Mouse (Mus musculus) hindbrain, embryonic 13.5 days (tissue): ENCODE results near the gene Ube2q2. TPM values are rescaled to one million over a fixed set of nuclear protein-coding genes. Genes with fewer than 3 reads are reported as not detected.
A peak's percentile ranks its signal among the peaks of the same experiment; 100 is the strongest.

ENCODE experiments used
- ATAC-seq: fragments of 200-750 bp; cut with Nextera tagmentation; 2 replicates; pipeline ENCODE4 v1.8.0; 2017; ENCODE audit warnings: moderate TSS enrichment; ENCODE audit not compliant: low FRiP score
- H3K27ac ChIP-seq: fragments of 300-500 bp; sonication (generic); 2 replicates; pipeline ENCODE4 v1.5.1; 2015; ENCODE audit warnings: inconsistent platforms, mild to moderate bottlenecking, moderate library complexity
- H3K27me3 ChIP-seq: fragments of 300-500 bp; sonication (generic); 2 replicates; pipeline ENCODE4 v1.6.1; 2015; ENCODE audit warnings: mild to moderate bottlenecking, inconsistent platforms
- H3K36me3 ChIP-seq: fragments of 300-500 bp; sonication (generic); 2 replicates; pipeline ENCODE4 v1.6.1; 2015; ENCODE audit warnings: mild to moderate bottlenecking, inconsistent platforms
- H3K4me1 ChIP-seq: fragments of 300-500 bp; sonication (generic); replicated peaks from 2 replicates; pipeline ENCODE4 v1.6.1; 2015; ENCODE audit warnings: inconsistent platforms
- H3K4me2 ChIP-seq: fragments of 300-500 bp; sonication (generic); 2 replicates; pipeline ENCODE4 v1.6.1; 2015; ENCODE audit warnings: inconsistent platforms, mild to moderate bottlenecking, moderate library complexity
- H3K4me3 ChIP-seq: fragments of 300-500 bp; sonication (generic); 2 replicates; pipeline ENCODE4 v1.5.1; 2015; ENCODE audit warnings: mild to moderate bottlenecking, inconsistent platforms
- H3K9ac ChIP-seq: fragments of 300-500 bp; sonication (generic); 2 replicates; pipeline ENCODE4 v1.6.1; 2015; ENCODE audit warnings: mild to moderate bottlenecking, inconsistent platforms
- H3K9me3 ChIP-seq: fragments of 300-500 bp; sonication (generic); 2 replicates; pipeline ENCODE4 v1.6.1; 2016; ENCODE audit warnings: inconsistent platforms
- WGBS: fragments of 180-500 bp; shearing (Covaris S2); methylation state at CpG from one replicate; pipeline ENCODE4 v1.1.7; 2015; 5-methylcytosine and 5-hydroxymethylcytosine counted together
- polyA plus RNA-seq: library from polyadenylated mRNA; unstranded; fragments of >200 nt; fragmentation: Nextera tagmentation; extraction: Ambion mirVana; gene quantifications from 2 replicates; pipeline ENCODE4 v1.2.1, GENCODE M21; 2015

The Ube2q2 gene
- polyA plus RNA-seq, 1 experiment from 2014 or later: 42.3 TPM

DNA sequence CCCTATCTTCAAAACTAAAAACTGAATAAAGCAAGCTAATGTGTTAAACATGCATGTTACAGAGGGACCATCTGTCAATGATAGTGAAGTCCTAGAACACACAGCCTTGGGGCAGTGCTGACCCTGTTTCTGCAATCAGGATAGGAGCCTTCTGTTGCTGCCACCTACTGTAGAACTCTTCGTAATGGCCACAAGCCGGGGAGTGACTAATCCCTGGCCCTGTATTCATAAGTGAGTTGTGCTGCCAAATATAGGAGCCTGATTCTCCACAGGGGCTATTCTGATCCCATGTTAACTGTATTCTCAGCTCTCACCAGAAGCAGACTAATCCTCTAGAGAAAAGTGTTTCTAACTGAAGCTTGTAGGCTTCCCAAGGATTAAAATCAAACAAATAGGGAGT lies 50.7 kb downstream of the Ube2q2 start:
- 75% methylated on average over 2 of the region's 2 CpGs for WGBS
- H3K9ac ChIP-seq: no peak overlapping the region
- no peaks in the 10 kb centered on the region for H3K4me1 ChIP-seq
- H3K27me3 ChIP-seq: no peaks in the 10 kb centered on the region
- H3K36me3 ChIP-seq: peaks cover 26% of the 10 kb centered on the region
- ATAC-seq: no peak
- no peak overlapping the region for H3K4me3 ChIP-seq
- no peak overlapping the region for H3K4me2 ChIP-seq
- H3K9me3 ChIP-seq: no peaks in the 10 kb centered on the region
- H3K27ac ChIP-seq: no peak overlapping the region

- peak overlapping the region; percentile 95 for H3K9ac ChIP-seq
- H3K27me3 ChIP-seq: no peaks in the 10 kb centered on the region
- peaks cover 15% of the 10 kb centered on the region for H3K36me3 ChIP-seq
- H3K4me1 ChIP-seq: peaks cover 31% of the 10 kb centered on the region
- ATAC-seq: peak; percentile 67
- peak overlapping the region; percentile 78 for H3K4me2 ChIP-seq
- 0% methylated on average over 2 of the region's 2 CpGs for WGBS
- peak overlapping the region; percentile 85 for H3K4me3 ChIP-seq
- H3K27ac ChIP-seq: peak overlapping the region; percentile 95
- H3K9me3 ChIP-seq: no peaks in the 10 kb centered on the region
Measured at GRCm38 (mm10) chr9:55208458-55208789, 59.8 kb downstream of the Ube2q2 start.

DNA sequence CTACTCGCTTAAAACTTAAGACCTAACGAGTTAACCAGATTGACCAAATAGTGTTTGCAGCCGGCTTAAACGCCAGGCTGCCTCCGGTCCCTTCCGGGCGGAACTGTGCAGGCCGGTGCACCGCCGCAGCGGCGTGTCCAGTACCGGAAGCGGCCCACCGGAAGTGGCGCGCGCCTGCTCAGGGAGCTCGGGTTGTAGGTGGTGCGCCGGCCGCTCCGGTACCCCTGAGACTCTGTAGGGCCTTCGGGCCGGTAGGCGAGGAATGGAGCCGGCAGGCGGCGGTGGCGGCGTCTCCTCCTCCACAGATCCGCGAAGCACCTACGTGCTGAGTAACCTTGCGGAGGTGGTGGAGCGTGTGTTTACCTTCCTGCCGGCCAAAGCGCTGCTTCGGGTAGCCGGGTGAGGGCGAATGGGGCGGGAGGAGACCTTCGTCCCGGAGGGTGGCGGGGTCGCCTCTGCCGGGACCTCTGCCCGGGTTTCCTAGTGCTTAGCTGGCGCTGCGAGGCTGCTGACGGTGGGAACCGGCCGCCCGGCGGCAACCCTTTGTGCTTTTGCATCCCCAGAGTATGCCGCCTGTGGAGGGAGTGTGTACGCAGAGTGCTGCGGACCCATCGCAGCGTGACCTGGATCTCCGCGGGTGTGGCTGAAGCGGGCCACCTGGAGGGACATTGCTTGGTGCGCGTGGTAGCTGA lies 60.3 kb downstream of the Ube2q2 start, which contains the start of gene Fbxo22:
Gene Fbxo22, plus strand, starts transcription at position 136 of the 692 bp plus-strand sequence.
- no peaks in the 10 kb centered on the region for H3K27me3 ChIP-seq
- H3K9ac ChIP-seq: peak within 1 kb of the TSS; percentile 95
- peak within 1 kb of the TSS; percentile 85 for H3K4me3 ChIP-seq
- H3K36me3 ChIP-seq: peaks cover 17% of the 10 kb centered on the region
- peak within 1 kb of the TSS; percentile 95 for H3K27ac ChIP-seq
- peaks cover 31% of the 10 kb centered on the region for H3K4me1 ChIP-seq
- peak; percentile 99 for ATAC-seq
- H3K4me2 ChIP-seq: peak within 1 kb of the TSS; percentile 78
- no peaks in the 10 kb centered on the region for H3K9me3 ChIP-seq
- under 1% methylated on average over 65 of the region's 65 CpGs for WGBS

DNA sequence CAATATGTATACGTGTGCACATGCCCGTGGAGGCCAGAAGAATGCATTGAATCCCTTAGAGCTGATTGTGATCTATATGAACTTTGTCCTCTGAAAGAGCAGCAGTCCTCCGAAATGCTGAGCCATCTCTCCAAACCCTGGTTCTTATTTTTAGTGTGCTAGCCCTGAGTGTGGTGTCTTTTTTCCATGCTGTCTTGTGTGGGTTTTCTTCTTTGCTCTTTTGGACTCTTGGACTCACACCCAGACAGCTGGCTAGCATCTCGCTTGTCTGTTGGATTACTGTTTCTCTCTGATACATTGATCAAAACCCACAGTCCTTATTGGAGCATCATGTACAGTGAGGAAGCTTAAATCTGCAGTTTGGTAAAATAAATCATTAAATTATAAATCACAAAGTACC lies 63.0 kb downstream of the Ube2q2 start:
- no peak for ATAC-seq
- 92% methylated on average over 4 of the region's 4 CpGs for WGBS
- 0 out of 2 replicates have a peak overlapping the region, but pooled peaks have one; percentile 6 for H3K4me2 ChIP-seq
- 0 out of 2 replicates have a peak overlapping the region, but pooled peaks have one; percentile 5 for H3K9ac ChIP-seq
- H3K27ac ChIP-seq: no peak overlapping the region
- H3K4me1 ChIP-seq: peaks cover 31% of the 10 kb centered on the region
- no peaks in the 10 kb centered on the region for H3K9me3 ChIP-seq
- peaks cover 34% of the 10 kb centered on the region for H3K36me3 ChIP-seq
- H3K4me3 ChIP-seq: no peak overlapping the region
- H3K27me3 ChIP-seq: no peaks in the 10 kb centered on the region

DNA sequence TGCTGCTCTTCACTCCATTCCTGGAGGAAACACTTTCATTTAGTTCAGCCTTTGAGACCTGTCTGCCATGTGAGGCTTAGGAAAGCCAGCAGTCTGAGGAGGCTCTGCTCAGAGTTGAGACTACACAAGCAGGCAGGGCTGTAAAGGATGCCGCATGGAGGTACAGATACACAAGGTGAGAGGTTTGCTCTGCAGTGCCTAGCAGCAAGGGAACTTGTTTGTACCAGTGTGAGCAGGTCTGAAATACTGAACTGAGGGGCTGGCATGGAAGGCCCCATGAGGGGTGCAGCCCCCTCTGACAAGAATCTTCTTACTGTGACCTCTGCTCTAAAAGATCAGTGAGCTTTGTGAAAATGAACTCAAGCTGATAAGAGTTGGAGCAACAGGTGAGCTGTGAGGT lies 64.7 kb downstream of the Ube2q2 start:
- ATAC-seq: no peak
- WGBS: 100% methylated on average over 1 of the region's 1 CpGs
- Histone ChIP-seq H3K9ac (no peak overlapping the region), H3K4me2 (no peak overlapping the region), H3K36me3 (peaks cover 52% of the 10 kb centered on the region), H3K4me3 (no peak overlapping the region), H3K9me3 (no peaks in the 10 kb centered on the region), H3K27ac (no peak overlapping the region), H3K4me1 (peaks cover 25% of the 10 kb centered on the region), H3K27me3 (no peaks in the 10 kb centered on the region)

GRCm38 (mm10) chr9:55215056-55215455 lies 66.4 kb downstream of the Ube2q2 start:
- no peak overlapping the region for H3K4me3 ChIP-seq
- H3K27me3 ChIP-seq: no peaks in the 10 kb centered on the region
- no peak overlapping the region for H3K4me2 ChIP-seq
- no peak for ATAC-seq
- no peak overlapping the region for H3K9ac ChIP-seq
- peaks cover 67% of the 10 kb centered on the region for H3K36me3 ChIP-seq
- H3K27ac ChIP-seq: no peak overlapping the region
- H3K4me1 ChIP-seq: peaks cover 16% of the 10 kb centered on the region
- 94% methylated on average over 3 of the region's 3 CpGs for WGBS
- no peaks in the 10 kb centered on the region for H3K9me3 ChIP-seq

DNA sequence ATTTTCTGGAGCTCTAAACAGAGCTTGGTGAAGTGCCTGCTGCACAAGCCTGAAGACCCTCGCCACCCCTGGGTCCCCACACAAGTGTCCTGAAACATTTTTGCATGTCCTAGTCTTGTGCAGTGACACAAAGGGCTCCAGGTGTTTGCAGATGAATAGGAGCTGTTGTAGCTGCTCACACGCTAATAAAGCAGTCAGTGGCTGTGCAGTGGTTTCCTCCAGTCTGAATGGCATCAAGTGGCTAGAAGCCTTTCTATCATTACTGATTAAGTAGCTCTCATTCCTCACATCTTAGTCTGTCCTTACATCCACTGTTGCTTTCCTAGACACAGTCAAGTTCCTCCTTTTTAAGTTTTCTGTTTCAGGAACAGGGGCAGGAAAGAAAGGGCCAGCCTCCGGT lies 67.0 kb downstream of the Ube2q2 start:
- Histone ChIP-seq H3K36me3 (peaks cover 73% of the 10 kb centered on the region), H3K4me2 (no peak overlapping the region), H3K27ac (no peak overlapping the region), H3K9ac (no peak overlapping the region), H3K4me3 (no peak overlapping the region), H3K4me1 (peaks cover 11% of the 10 kb centered on the region), H3K27me3 (no peaks in the 10 kb centered on the region), H3K9me3 (no peaks in the 10 kb centered on the region)
- no peak for ATAC-seq
- 78% methylated on average over 3 of the region's 3 CpGs for WGBS

DNA sequence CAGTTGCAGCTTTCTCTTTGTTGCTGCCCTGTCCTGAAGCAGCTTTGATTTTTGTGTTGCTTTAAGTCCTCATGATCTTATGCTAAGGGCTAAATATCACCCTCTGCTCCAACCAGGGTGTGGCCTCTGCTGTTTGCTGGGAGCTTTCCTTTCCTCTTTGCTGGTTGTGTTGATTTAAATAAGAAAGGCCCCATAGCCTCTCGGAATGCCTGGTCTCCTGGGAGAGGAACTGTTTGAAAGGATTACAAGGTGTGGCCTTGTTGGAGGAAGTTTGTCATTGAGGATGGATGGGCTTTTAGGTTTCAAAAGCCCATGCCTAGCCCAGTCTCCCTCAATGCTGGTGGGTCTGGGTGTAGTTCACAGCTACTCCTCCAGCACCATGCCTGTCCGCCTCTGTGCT lies 67.4 kb downstream of the Ube2q2 start:
- Histone ChIP-seq H3K4me3 (no peak overlapping the region), H3K27ac (no peak overlapping the region), H3K9ac (no peak overlapping the region), H3K4me1 (peaks cover 7% of the 10 kb centered on the region), H3K4me2 (no peak overlapping the region), H3K9me3 (no peaks in the 10 kb centered on the region), H3K27me3 (no peaks in the 10 kb centered on the region), H3K36me3 (peaks cover 77% of the 10 kb centered on the region)
- 63% methylated on average over 2 of the region's 2 CpGs for WGBS
- no peak for ATAC-seq

DNA sequence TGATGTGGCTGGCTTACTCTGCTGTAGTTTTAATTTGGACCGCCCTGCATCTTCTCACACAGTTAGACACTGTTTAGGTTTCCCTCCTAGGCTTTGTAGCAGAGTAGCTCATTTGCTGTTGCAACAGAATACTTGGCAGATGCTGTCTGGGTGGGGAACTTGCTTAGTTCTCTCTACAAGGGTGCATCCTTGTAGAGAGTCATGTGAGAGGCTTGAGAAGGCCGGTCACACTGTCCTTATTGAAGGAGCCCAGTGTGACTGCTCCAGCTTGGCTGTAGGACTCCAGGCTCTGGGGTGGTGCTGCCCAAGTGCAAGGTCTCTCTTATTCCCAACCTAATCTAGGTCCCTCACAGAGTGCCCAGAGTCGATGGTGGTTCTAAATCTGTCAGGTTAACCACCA lies 68.7 kb downstream of the Ube2q2 start:
- Histone ChIP-seq H3K27me3 (no peaks in the 10 kb centered on the region), H3K27ac (no peak overlapping the region), H3K4me1 (no peaks in the 10 kb centered on the region), H3K4me3 (no peak overlapping the region), H3K9me3 (no peaks in the 10 kb centered on the region), H3K9ac (no peak overlapping the region), H3K4me2 (no peak overlapping the region), H3K36me3 (peaks cover 90% of the 10 kb centered on the region)
- ATAC-seq: no peak
- 95% methylated on average over 3 of the region's 3 CpGs for WGBS

- no peak for ATAC-seq
- peaks cover 59% of the 10 kb centered on the region for H3K36me3 ChIP-seq
Measured at GRCm38 (mm10) chr9:55225165-55225737, 76.6 kb downstream of the Ube2q2 start.

DNA sequence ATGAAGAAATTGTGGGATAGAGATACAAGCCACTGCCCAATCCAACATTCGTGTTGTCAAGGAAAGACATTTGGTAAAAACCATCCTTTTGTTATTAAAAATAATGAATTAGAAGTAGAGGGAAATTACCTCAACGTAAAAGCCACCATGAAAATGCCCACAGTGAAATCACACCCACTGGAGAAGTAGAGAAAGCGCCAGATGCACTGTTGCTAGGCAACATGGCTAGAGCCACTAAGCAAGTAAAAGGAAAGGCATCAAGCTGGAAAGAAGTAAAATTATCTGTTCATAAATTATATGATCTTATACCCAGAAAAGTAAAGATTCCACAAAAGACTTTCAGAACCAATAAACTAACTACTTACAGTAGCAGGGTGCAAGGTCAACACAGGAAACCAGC lies 77.6 kb downstream of the Ube2q2 start:
- H3K4me1 ChIP-seq: 0 out of 2 replicates have a peak, but pooled peaks cover 5% of the 10 kb centered on the region
- no peak overlapping the region for H3K4me2 ChIP-seq
- no peak overlapping the region for H3K4me3 ChIP-seq
- no peak for ATAC-seq
- peaks cover 49% of the 10 kb centered on the region for H3K36me3 ChIP-seq
- no peaks in the 10 kb centered on the region for H3K9me3 ChIP-seq
- no peaks in the 10 kb centered on the region for H3K27me3 ChIP-seq
- WGBS: 66% methylated on average over 3 of the region's 3 CpGs
- H3K27ac ChIP-seq: no peak overlapping the region
- no peak overlapping the region for H3K9ac ChIP-seq

More at GRCm38 (mm10) chr9:55225165-55225737, 76.6 kb downstream of the Ube2q2 start:
- WGBS: 91% methylated on average over 7 of the region's 7 CpGs
- Histone ChIP-seq H3K4me3 (no peak overlapping the region), H3K9me3 (no peaks in the 10 kb centered on the region), H3K9ac (no peak overlapping the region), H3K27me3 (no peaks in the 10 kb centered on the region), H3K27ac (no peak overlapping the region), H3K4me2 (no peak overlapping the region), H3K4me1 (0 out of 2 replicates have a peak, but pooled peaks cover 5% of the 10 kb centered on the region)

DNA sequence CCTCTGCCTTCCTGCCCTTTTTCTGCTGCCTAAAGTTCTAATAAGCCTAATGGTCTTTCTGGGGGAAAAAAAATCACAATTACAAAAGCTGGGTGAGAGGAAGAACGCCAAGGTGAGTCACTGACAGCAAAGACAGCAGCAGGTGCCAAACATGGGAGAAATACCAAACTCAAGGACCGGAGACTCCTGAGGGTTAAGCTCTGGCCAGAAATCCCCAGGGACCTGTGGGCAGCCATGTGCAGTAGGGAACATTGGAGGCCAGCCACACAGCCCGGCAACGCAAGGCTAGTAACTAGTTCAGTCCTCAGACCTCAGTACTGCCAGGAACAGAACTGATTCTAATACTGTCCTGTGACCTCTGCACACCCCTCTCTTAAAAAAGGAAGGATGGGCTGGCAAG lies 79.5 kb downstream of the Ube2q2 start:
- H3K9ac ChIP-seq: no peak overlapping the region
- no peak overlapping the region for H3K4me2 ChIP-seq
- H3K4me1 ChIP-seq: 0 out of 2 replicates have a peak, but pooled peaks cover 5% of the 10 kb centered on the region
- no peak overlapping the region for H3K4me3 ChIP-seq
- no peak for ATAC-seq
- peaks cover 30% of the 10 kb centered on the region for H3K36me3 ChIP-seq
- WGBS: 91% methylated on average over 4 of the region's 4 CpGs
- no peak overlapping the region for H3K27ac ChIP-seq
- H3K9me3 ChIP-seq: no peaks in the 10 kb centered on the region
- no peaks in the 10 kb centered on the region for H3K27me3 ChIP-seq

DNA sequence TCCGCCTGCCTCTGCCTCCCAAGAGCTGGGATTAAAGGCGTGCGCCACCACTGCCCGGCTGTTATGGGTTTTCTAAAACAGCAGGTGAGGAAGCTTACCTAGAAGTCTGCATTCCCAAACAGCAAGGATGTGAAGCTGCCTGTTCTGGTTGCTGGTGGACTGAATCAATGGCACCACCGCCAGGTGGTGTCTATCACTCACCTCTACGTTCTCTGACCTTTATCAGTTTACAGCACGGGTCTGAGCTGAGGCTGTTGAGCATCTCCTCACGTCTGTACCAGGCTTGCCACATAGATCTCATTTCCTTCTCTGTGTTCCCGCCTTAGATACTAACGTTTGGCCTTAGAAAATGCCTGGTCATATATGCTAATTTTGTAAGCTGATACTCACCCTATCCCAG lies 80.4 kb downstream of the Ube2q2 start:
- Histone ChIP-seq H3K4me1 (0 out of 2 replicates have a peak, but pooled peaks cover 5% of the 10 kb centered on the region), H3K36me3 (peaks cover 22% of the 10 kb centered on the region), H3K9me3 (no peaks in the 10 kb centered on the region), H3K4me3 (no peak overlapping the region), H3K9ac (no peak overlapping the region), H3K27me3 (no peaks in the 10 kb centered on the region), H3K27ac (no peak overlapping the region), H3K4me2 (no peak overlapping the region)
- ATAC-seq: no peak
- WGBS: 74% methylated on average over 10 of the region's 10 CpGs
